Mouse (Mus musculus) kidney, postnatal 0 days (tissue): ENCODE data around the gene Dmd. TPM values are rescaled to one million over a fixed set of nuclear protein-coding genes. Genes with fewer than 3 reads are reported as not detected.
A peak's percentile ranks its signal among the peaks of the same experiment; 100 is the strongest.

Experiments used
- ATAC-seq: fragments of 200-750 bp; cut with Nextera tagmentation; replicated peaks from 2 replicates; pipeline ENCODE4 v1.8.0; 2017; ENCODE audit warnings: low read depth, moderate number of reproducible peaks, moderate TSS enrichment, moderate library complexity; ENCODE audit not compliant: low FRiP score
- DNase-seq: peaks from one replicate; pipeline ENCODE4 v3.0.0-alpha.2; 2016; ENCODE audit warnings: low spot score
- H3K27ac ChIP-seq: fragments of 300-500 bp; sonication (generic); 2 replicates; pipeline ENCODE4 v1.5.1; 2014; ENCODE audit warnings: mild to moderate bottlenecking
- H3K27me3 ChIP-seq: fragments of 300-500 bp; sonication (generic); 2 replicates; pipeline ENCODE4 v1.6.1; 2014; ENCODE audit warnings: low read length, mixed read lengths; ENCODE audit not compliant: insufficient read depth
- H3K36me3 ChIP-seq: fragments of 300-500 bp; sonication (generic); 2 replicates; pipeline ENCODE4 v1.6.1; 2014; ENCODE audit warnings: low read length, mixed read lengths; ENCODE audit not compliant: insufficient read depth
- H3K4me1 ChIP-seq: fragments of 300-500 bp; sonication (generic); replicated peaks from 2 replicates; pipeline ENCODE4 v1.6.1; 2014; ENCODE audit warnings: antibody characterized with exemption, low read length, mixed read lengths; ENCODE audit not compliant: insufficient read depth
- H3K4me2 ChIP-seq: fragments of 300-500 bp; sonication (generic); 2 replicates; pipeline ENCODE4 v1.6.1; 2014; ENCODE audit warnings: mild to moderate bottlenecking, low read length, moderate library complexity, mixed read lengths
- H3K4me3 ChIP-seq: fragments of 300-500 bp; sonication (generic); replicated peaks from 2 replicates; pipeline ENCODE4 v1.5.1; 2014; ENCODE audit warnings: low read depth, low read length
- H3K9ac ChIP-seq: fragments of 300-500 bp; sonication (generic); 2 replicates; pipeline ENCODE4 v1.6.1; 2014; ENCODE audit warnings: low read depth, low read length
- H3K9me3 ChIP-seq: fragments of 300-500 bp; sonication (generic); replicated peaks from 2 replicates; pipeline ENCODE4 v1.6.1; 2016; ENCODE audit warnings: low read length, inconsistent platforms, mixed read lengths
- CTCF ChIP-seq: IDR thresholded peaks from 2 replicates; pipeline ENCODE4 v1.5.1; 2016; ENCODE audit warnings: antibody characterized with exemption, low read depth, mild to moderate bottlenecking, moderate library complexity
- WGBS: fragments of 180-500 bp; shearing (Covaris S2); extraction: QIAGEN DNeasy Blood & Tissue Kit; methylation state at CpG from one replicate; pipeline ENCODE4 v1.1.7; 2014; 5-methylcytosine and 5-hydroxymethylcytosine counted together
- polyA plus RNA-seq: library from polyadenylated mRNA; unstranded; fragments of >200 nt; fragmentation: Nextera tagmentation; extraction: Ambion mirVana; gene quantifications from 2 replicates; pipeline ENCODE4 v1.2.1, GENCODE M21; 2015

Dmd gene
- 16.4 and 16.9 TPM in 2 replicates for polyA plus RNA-seq

- H3K9ac ChIP-seq, result no peak within 1 kb of the TSS
- H3K4me2 ChIP-seq, result no peak within 1 kb of the TSS
- DNase-seq (peak; percentile 16), ATAC-seq (no peak)
- no peaks in the 10 kb centered on the region for H3K36me3 ChIP-seq
- H3K9me3 ChIP-seq, result no peaks in the 10 kb centered on the region
- 55% methylated on average over 3 of the region's 3 CpGs for WGBS
- no peak within 1 kb of the TSS for H3K4me3 ChIP-seq
- H3K27ac ChIP-seq, result no peak within 1 kb of the TSS
- H3K27me3 ChIP-seq, result no peaks in the 10 kb centered on the region
- no peaks in the 10 kb centered on the region for H3K4me1 ChIP-seq
- no peak for TF ChIP-seq CTCF
Observed at GRCm38 (mm10) chrX:82948630-82949029, at the start of gene Dmd. Dmd (plus strand) TSS chrX:82948870.

GRCm38 (mm10) chrX:82901515-82901914 is 47.2 kb upstream of the Dmd start:
- H3K4me2 ChIP-seq, result no peak overlapping the region
- H3K9ac ChIP-seq, result no peak overlapping the region
- no peaks in the 10 kb centered on the region for H3K4me1 ChIP-seq
- no peak overlapping the region for H3K27ac ChIP-seq
- no peak for DNase-seq
- no peaks in the 10 kb centered on the region for H3K9me3 ChIP-seq
- no peak for ATAC-seq
- no peaks in the 10 kb centered on the region for H3K27me3 ChIP-seq
- H3K4me3 ChIP-seq, result no peak overlapping the region
- H3K36me3 ChIP-seq, result no peaks in the 10 kb centered on the region
- TF ChIP-seq CTCF, result no peak

- ATAC-seq, result no peak
- Histone ChIP-seq H3K36me3 (no peaks in the 10 kb centered on the region), H3K27ac (no peak overlapping the region), H3K9ac (no peak overlapping the region), H3K4me1 (no peaks in the 10 kb centered on the region), H3K27me3 (no peaks in the 10 kb centered on the region), H3K4me3 (no peak overlapping the region), H3K9me3 (no peaks in the 10 kb centered on the region), H3K4me2 (no peak overlapping the region)
- TF ChIP-seq CTCF, result no peak
- DNase-seq, result no peak
- 82% methylated on average over 1 of the region's 1 CpGs for WGBS
Observed at GRCm38 (mm10) chrX:82987683-82988082, 39.0 kb downstream of the Dmd start.

- Histone ChIP-seq H3K9me3 (no peaks in the 10 kb centered on the region), H3K4me3 (no peak overlapping the region), H3K27ac (no peak overlapping the region), H3K36me3 (no peaks in the 10 kb centered on the region), H3K9ac (no peak overlapping the region), H3K4me2 (no peak overlapping the region), H3K4me1 (no peaks in the 10 kb centered on the region), H3K27me3 (no peaks in the 10 kb centered on the region)
- no peak for DNase-seq
- no peak for ATAC-seq
- WGBS, result 50% methylated on average over 1 of the region's 1 CpGs
- no peak for TF ChIP-seq CTCF
Observed at GRCm38 (mm10) chrX:83050190-83050589, 101.5 kb downstream of the Dmd start.

GRCm38 (mm10) chrX:83116171-83116876 is 167.7 kb downstream of the Dmd start:
- Histone ChIP-seq H3K9me3 (no peaks in the 10 kb centered on the region), H3K4me3 (no peak overlapping the region), H3K27ac (0 out of 2 replicates have a peak overlapping the region, but pooled peaks have one; percentile 2), H3K4me2 (no peak overlapping the region), H3K36me3 (no peaks in the 10 kb centered on the region), H3K27me3 (no peaks in the 10 kb centered on the region), H3K4me1 (no peaks in the 10 kb centered on the region), H3K9ac (no peak overlapping the region)
- no peak for ATAC-seq
- 52% methylated on average over 2 of the region's 2 CpGs for WGBS
- peak; percentile 11 for DNase-seq
- no peak for TF ChIP-seq CTCF

- Histone ChIP-seq H3K4me3 (no peak overlapping the region), H3K4me1 (no peaks in the 10 kb centered on the region), H3K27me3 (no peaks in the 10 kb centered on the region), H3K9ac (no peak overlapping the region), H3K9me3 (no peaks in the 10 kb centered on the region), H3K27ac (no peak overlapping the region), H3K4me2 (no peak overlapping the region), H3K36me3 (no peaks in the 10 kb centered on the region)
- no peak for TF ChIP-seq CTCF
- 56% methylated on average over 2 of the region's 2 CpGs for WGBS
- DNase-seq (no peak), ATAC-seq (no peak)
Observed at GRCm38 (mm10) chrX:83117198-83117597, 168.5 kb downstream of the Dmd start.

GRCm38 (mm10) chrX:83220563-83220962 is 271.9 kb downstream of the Dmd start:
- ATAC-seq (no peak), DNase-seq (no peak)
- H3K9ac ChIP-seq, result no peak overlapping the region
- no peaks in the 10 kb centered on the region for H3K27me3 ChIP-seq
- no peak overlapping the region for H3K27ac ChIP-seq
- H3K9me3 ChIP-seq, result no peaks in the 10 kb centered on the region
- H3K4me3 ChIP-seq, result no peak overlapping the region
- TF ChIP-seq CTCF, result no peak
- H3K4me1 ChIP-seq, result no peaks in the 10 kb centered on the region
- 58% methylated on average over 2 of the region's 2 CpGs for WGBS
- no peaks in the 10 kb centered on the region for H3K36me3 ChIP-seq
- no peak overlapping the region for H3K4me2 ChIP-seq
